Mouse (Mus musculus): ENCODE results near the gene Mrap. TPM values are rescaled to one million over a fixed set of nuclear protein-coding genes. Genes with fewer than 3 reads are reported as not detected.

The Mrap gene
- total and polyA plus RNA-seq, 3 experiments, result not detected

- H3K9ac ChIP-seq (ENCODE audit: insufficient read depth, low read depth), result no peak overlapping the region
- TF ChIP-seq POLR2A (IDR thresholded peaks at IDR 0.05; ENCODE audit: low read depth, low read length) (no peak), RCOR1 (conservative IDR thresholded peaks at IDR 0.05; ENCODE audit: low read depth, low read length) (no peak), MAZ (IDR thresholded peaks at IDR 0.05; ENCODE audit: low read depth, low read length) (no peak), CTCF (conservative IDR thresholded peaks at IDR 0.05 in 1 of 2, IDR thresholded peaks at IDR 0.05 in 1 of 2; ENCODE audit: low read depth in 2 of 2, low read length in 2 of 2) (no peak), USF2 (conservative IDR thresholded peaks at IDR 0.05; ENCODE audit: low read depth, low read length) (no peak), UBTF (IDR thresholded peaks at IDR 0.05; ENCODE audit: low read depth, low read length) (no peak), HCFC1 (IDR thresholded peaks at IDR 0.05; ENCODE audit: low read depth, low read length) (no peak), TBP (conservative IDR thresholded peaks at IDR 0.05; ENCODE audit: low read depth, low read length) (no peak), SIN3A (IDR thresholded peaks at IDR 0.05; ENCODE audit: low read length) (no peak), ZNF384 (IDR thresholded peaks at IDR 0.05; ENCODE audit: low read depth, low read length) (no peak), USF1 (IDR thresholded peaks at IDR 0.05; ENCODE audit: low read depth, low read length) (no peak), PAX5 (IDR thresholded peaks at IDR 0.05; ENCODE audit: low read length) (no peak), ZMIZ1 (IDR thresholded peaks at IDR 0.05; ENCODE audit: low read depth, low read length) (no peak), ELF1 (IDR thresholded peaks at IDR 0.05; ENCODE audit: low read depth, low read length) (no peak), TCF12 (IDR thresholded peaks at IDR 0.05; ENCODE audit: low read depth, low read length) (no peak), JUN (IDR thresholded peaks at IDR 0.05; ENCODE audit: insufficient read depth, low read depth, low read length) (no peak), CHD2 (IDR thresholded peaks at IDR 0.05; ENCODE audit: low read length) (no peak), GABPA (IDR thresholded peaks at IDR 0.05; ENCODE audit: insufficient replicate concordance, low read depth, low read length) (no peak), MAX (IDR thresholded peaks at IDR 0.05; ENCODE audit: low read length) (no peak)
- H3K4me1 ChIP-seq (ENCODE audit: control insufficient read depth in 1 of 2, insufficient read depth in 2 of 2), result no peaks in the 10 kb centered on the region
- H3K4me2 ChIP-seq (ENCODE audit: insufficient read depth, low read depth, poor library complexity, severe bottlenecking), result no peak overlapping the region
- H3K4me3 ChIP-seq (replicated peaks in 1 of 3; ENCODE audit: low read depth in 2 of 3, low read length in 2 of 3, poor library complexity in 1 of 3), result no peak overlapping the region
- H3K79me2 ChIP-seq (replicated peaks; ENCODE audit: control insufficient read depth, extremely low read depth, insufficient read depth, poor library complexity, severe bottlenecking), result no peaks in the 10 kb centered on the region
- in situ Hi-C loops (cut with MboI; ENCODE audit: low pct_ligation_motif_present, low pct_unique_long_range_greater_than_20kb, low sequenced_read_pairs) (no loop called here), dilution Hi-C loops (cut with MboI; ENCODE audit: extremely low pct_ligation_motif_present, extremely low pct_unique_long_range_greater_than_20kb, low sequenced_read_pairs) (no loop called here)
- no peak overlapping the region for H3K27ac ChIP-seq (ENCODE audit: insufficient read depth, low read depth)
- peaks cover 5% of the 10 kb centered on the region for H3K27me3 ChIP-seq (replicated peaks)
- H3K36me3 ChIP-seq (replicated peaks in 1 of 2; ENCODE audit: control insufficient read depth in 1 of 2, insufficient read depth in 1 of 2, low read length in 1 of 2), result no peaks in the 10 kb centered on the region
- peaks cover 13% of the 10 kb centered on the region for H3K9me3 ChIP-seq (replicated peaks; ENCODE audit: low read length)
- no peak for DNase-seq (ENCODE audit: extremely low read depth)
Measured at GRCm38 (mm10) chr16:90735611-90736010, 2.4 kb upstream of the Mrap start.

GRCm38 (mm10) chr16:90736672-90737270, 1.2 kb upstream of the Mrap start:
- H3K4me3 ChIP-seq (replicated peaks in 1 of 3; ENCODE audit: low read depth in 2 of 3, low read length in 2 of 3, poor library complexity in 1 of 3), result no peak overlapping the region
- H3K4me1 ChIP-seq (ENCODE audit: control insufficient read depth in 1 of 2, insufficient read depth in 2 of 2), result no peaks in the 10 kb centered on the region
- peaks cover 4% of the 10 kb centered on the region for H3K9me3 ChIP-seq (replicated peaks; ENCODE audit: low read length)
- H3K9ac ChIP-seq (ENCODE audit: insufficient read depth, low read depth), result no peak overlapping the region
- no peak overlapping the region for H3K27ac ChIP-seq (ENCODE audit: insufficient read depth, low read depth)
- no peaks in the 10 kb centered on the region for H3K36me3 ChIP-seq (replicated peaks in 1 of 2; ENCODE audit: control insufficient read depth in 1 of 2, insufficient read depth in 1 of 2, low read length in 1 of 2)
- H3K27me3 ChIP-seq (replicated peaks), result peaks cover 5% of the 10 kb centered on the region
- no peak for DNase-seq (ENCODE audit: extremely low read depth)
- TF ChIP-seq NELFE (IDR thresholded peaks at IDR 0.05; ENCODE audit: low read depth, low read length), result no peak
- no peak for TF ChIP-seq SMC3 (IDR thresholded peaks at IDR 0.05; ENCODE audit: low read depth, low read length)
- TF ChIP-seq SIN3A (IDR thresholded peaks at IDR 0.05; ENCODE audit: low read length), result no peak
- TF ChIP-seq HCFC1 (IDR thresholded peaks at IDR 0.05; ENCODE audit: low read depth, low read length), result no peak
- no peak for TF ChIP-seq CHD1 (IDR thresholded peaks at IDR 0.05; ENCODE audit: low read depth, low read length)
- no peak for TF ChIP-seq PAX5 (IDR thresholded peaks at IDR 0.05; ENCODE audit: low read length)
- TF ChIP-seq POLR2AphosphoS2 (IDR thresholded peaks at IDR 0.05; ENCODE audit: low read depth, low read length), result no peak
- no peak for TF ChIP-seq KAT2A (IDR thresholded peaks at IDR 0.05; ENCODE audit: insufficient replicate concordance, low read length)
- TF ChIP-seq UBTF (IDR thresholded peaks at IDR 0.05; ENCODE audit: low read depth, low read length), result no peak
- no peak for TF ChIP-seq MAX (IDR thresholded peaks at IDR 0.05; ENCODE audit: low read length)
- TF ChIP-seq BHLHE40 (IDR thresholded peaks at IDR 0.05; ENCODE audit: low read depth, low read length), result no peak
- no peak for TF ChIP-seq ZC3H11A (IDR thresholded peaks at IDR 0.05; ENCODE audit: low read depth, low read length)
- TF ChIP-seq TBP (conservative IDR thresholded peaks at IDR 0.05; ENCODE audit: low read depth, low read length), result no peak
- no peak for TF ChIP-seq ELF1 (IDR thresholded peaks at IDR 0.05; ENCODE audit: low read depth, low read length)
- no peak for TF ChIP-seq ZKSCAN1 (IDR thresholded peaks at IDR 0.05; ENCODE audit: borderline replicate concordance, low read depth, low read length)
- H3K79me2 ChIP-seq (replicated peaks; ENCODE audit: control insufficient read depth, extremely low read depth, insufficient read depth, poor library complexity, severe bottlenecking), result no peaks in the 10 kb centered on the region
- H3K4me2 ChIP-seq (ENCODE audit: insufficient read depth, low read depth, poor library complexity, severe bottlenecking), result no peak overlapping the region
- dilution Hi-C loops (cut with MboI; ENCODE audit: extremely low pct_ligation_motif_present, extremely low pct_unique_long_range_greater_than_20kb, low sequenced_read_pairs), result no loop called here
- in situ Hi-C loops (cut with MboI; ENCODE audit: low pct_ligation_motif_present, low pct_unique_long_range_greater_than_20kb, low sequenced_read_pairs), result no loop called here

All from CH12.LX (cell line).